Mouse (Mus musculus): ENCODE data around the gene Nrgn.

- no peak for TF ChIP-seq CTCF (IDR thresholded peaks at IDR 0.05; ENCODE audit: borderline replicate concordance, insufficient read depth, low read depth, low read length)
- no peak for TF ChIP-seq POLR2A (IDR thresholded peaks at IDR 0.05; ENCODE audit: borderline replicate concordance, insufficient read depth, low read length)
Observed at GRCm38 (mm10) chr9:37514456-37514855, 38.2 kb downstream of the Nrgn start.

Data from cerebellum, adult 2 months (tissue).